Mouse (Mus musculus): ENCODE measurements around the gene Galnt2. TPM values are rescaled to one million over a fixed set of nuclear protein-coding genes. Genes with fewer than 3 reads are reported as not detected.

Gene Galnt2
- polyA plus RNA-seq, 1 experiment, result 11.5 TPM

DNA sequence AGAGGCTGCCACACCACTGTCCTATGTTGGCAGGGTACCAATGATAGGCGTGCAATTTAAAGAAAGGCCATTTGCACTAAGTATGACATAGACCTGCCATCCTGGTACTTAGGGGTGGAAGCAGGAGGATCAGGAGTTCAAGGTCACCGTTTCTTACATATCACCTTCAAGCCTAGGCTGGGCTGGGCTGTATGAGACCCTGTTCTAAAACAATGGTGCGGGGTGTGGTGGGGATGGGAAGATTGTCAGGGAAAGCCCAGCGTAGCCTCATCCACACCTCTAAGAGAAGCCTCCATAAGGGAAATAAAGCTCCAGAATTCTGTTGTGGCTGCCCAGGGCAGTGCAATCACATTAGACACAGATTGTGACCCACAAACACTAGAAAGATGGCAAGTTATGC is 4.3 kb downstream of the Galnt2 start:
- Histone ChIP-seq H3K4me3 (ENCODE audit: low read depth, low read length) (no peak overlapping the region), H3K4me1 (ENCODE audit: control insufficient read depth, insufficient read depth, low read length) (peaks cover 13% of the 10 kb centered on the region), H3K36me3 (ENCODE audit: control insufficient read depth, insufficient read depth, low read length, poor library complexity, severe bottlenecking) (no peaks in the 10 kb centered on the region), H3K27ac (ENCODE audit: insufficient read depth, low read length) (no peak overlapping the region), H3K9ac (ENCODE audit: low read depth, poor library complexity, severe bottlenecking) (0 out of 2 replicates have a peak overlapping the region, but pooled peaks have one; percentile 15), H3K27me3 (ENCODE audit: control insufficient read depth, insufficient read depth, low read length, poor library complexity, severe bottlenecking) (no peaks in the 10 kb centered on the region), H3K9me3 (replicated peaks; ENCODE audit: control insufficient read depth, insufficient read depth, low read length, poor library complexity, severe bottlenecking) (no peaks in the 10 kb centered on the region)
- peak; percentile 64; the same call in 1 of the 2 replicates for TF ChIP-seq EP300 (IDR thresholded peaks at IDR 0.05; ENCODE audit: insufficient read depth, low read depth, low read length)
- TF ChIP-seq CTCF (IDR thresholded peaks at IDR 0.05; ENCODE audit: low read depth, low read length), result no peak
- no peak for TF ChIP-seq POLR2A (IDR thresholded peaks at IDR 0.05; ENCODE audit: insufficient read depth, low read length)

DNA sequence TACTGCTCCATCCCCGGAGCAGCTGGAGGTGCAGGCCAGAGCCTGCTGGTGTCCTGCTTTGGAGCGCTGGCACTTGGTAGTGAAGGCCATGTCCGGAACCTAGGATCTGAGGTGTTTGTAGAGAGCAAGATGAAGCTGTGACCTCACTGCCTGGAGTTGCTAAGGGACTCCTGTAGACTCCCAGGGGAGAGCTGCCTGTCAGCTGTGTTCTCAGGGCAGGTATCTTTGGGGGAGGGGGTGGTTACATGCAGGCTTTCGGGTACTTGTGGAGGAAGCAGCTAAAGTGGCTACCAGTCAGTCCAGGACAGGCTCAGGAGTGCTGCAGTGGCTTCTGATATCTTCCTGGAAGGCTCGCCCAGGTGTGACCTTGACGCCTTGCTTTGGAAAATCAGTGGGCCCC is 8.2 kb downstream of the Galnt2 start:
- Histone ChIP-seq H3K9me3 (replicated peaks; ENCODE audit: control insufficient read depth, insufficient read depth, low read length, poor library complexity, severe bottlenecking) (peaks cover 9% of the 10 kb centered on the region), H3K9ac (ENCODE audit: low read depth, poor library complexity, severe bottlenecking) (no peak overlapping the region), H3K4me3 (ENCODE audit: low read depth, low read length) (no peak overlapping the region), H3K4me1 (ENCODE audit: control insufficient read depth, insufficient read depth, low read length) (peaks cover 13% of the 10 kb centered on the region), H3K27me3 (ENCODE audit: control insufficient read depth, insufficient read depth, low read length, poor library complexity, severe bottlenecking) (no peaks in the 10 kb centered on the region), H3K27ac (ENCODE audit: insufficient read depth, low read length) (no peak overlapping the region), H3K36me3 (ENCODE audit: control insufficient read depth, insufficient read depth, low read length, poor library complexity, severe bottlenecking) (no peaks in the 10 kb centered on the region; the same call in 1 of the 2 replicates)
- TF ChIP-seq CTCF (IDR thresholded peaks at IDR 0.05; ENCODE audit: low read depth, low read length) (no peak), POLR2A (IDR thresholded peaks at IDR 0.05; ENCODE audit: insufficient read depth, low read length) (no peak), EP300 (IDR thresholded peaks at IDR 0.05; ENCODE audit: insufficient read depth, low read depth, low read length) (no peak)

DNA sequence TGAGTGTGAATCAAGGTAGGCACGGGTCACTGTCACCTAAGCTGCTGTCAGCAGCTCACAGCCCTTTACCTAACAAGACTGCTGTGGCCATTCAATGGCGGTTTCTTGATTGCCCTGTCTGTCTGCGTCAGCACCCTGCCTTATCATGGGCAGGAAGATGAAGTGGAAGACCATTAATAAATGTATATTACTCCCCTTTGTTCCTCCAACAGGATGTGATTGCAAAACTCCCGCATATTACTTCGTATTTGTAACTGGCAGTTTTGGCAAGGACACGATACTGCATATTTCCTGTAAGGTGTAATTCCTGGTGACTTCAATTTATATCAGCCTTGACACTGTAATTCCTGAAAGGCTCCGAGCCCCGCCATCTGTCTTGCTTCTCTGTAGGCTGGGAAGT is 9.7 kb downstream of the Galnt2 start:
- Histone ChIP-seq H3K9me3 (replicated peaks; ENCODE audit: control insufficient read depth, insufficient read depth, low read length, poor library complexity, severe bottlenecking) (peaks cover 9% of the 10 kb centered on the region), H3K36me3 (ENCODE audit: control insufficient read depth, insufficient read depth, low read length, poor library complexity, severe bottlenecking) (no peaks in the 10 kb centered on the region; the same call in 1 of the 2 replicates)

DNA sequence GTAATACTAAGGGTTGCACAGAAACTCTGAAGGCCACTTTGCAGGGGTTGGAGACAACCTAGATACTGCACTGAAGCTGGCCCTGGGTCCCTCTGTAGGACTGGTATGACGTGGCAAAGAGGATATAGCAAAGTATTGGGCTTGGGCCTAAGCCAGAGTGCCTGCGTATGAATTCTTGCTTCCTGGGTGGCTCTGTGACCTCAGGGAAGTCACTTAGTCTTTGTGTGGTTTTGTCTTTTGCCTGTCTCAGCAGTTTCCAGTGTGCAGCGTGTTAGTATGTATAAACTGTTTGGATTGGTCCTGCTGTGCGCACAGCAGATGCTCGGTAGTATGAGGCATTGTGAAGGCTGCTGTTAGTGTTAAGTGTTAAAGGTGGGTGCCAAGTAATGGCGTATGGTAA is 11.0 kb downstream of the Galnt2 start:
- H3K9ac ChIP-seq (ENCODE audit: low read depth, poor library complexity, severe bottlenecking), result no peak overlapping the region
- H3K9me3 ChIP-seq (replicated peaks; ENCODE audit: control insufficient read depth, insufficient read depth, low read length, poor library complexity, severe bottlenecking), result peaks cover 9% of the 10 kb centered on the region
- H3K36me3 ChIP-seq (ENCODE audit: control insufficient read depth, insufficient read depth, low read length, poor library complexity, severe bottlenecking), result no peaks in the 10 kb centered on the region; the same call in 1 of the 2 replicates
- peaks cover 3% of the 10 kb centered on the region for H3K4me1 ChIP-seq (ENCODE audit: control insufficient read depth, insufficient read depth, low read length)
- no peak overlapping the region for H3K4me3 ChIP-seq (ENCODE audit: low read depth, low read length)
- no peaks in the 10 kb centered on the region for H3K27me3 ChIP-seq (ENCODE audit: control insufficient read depth, insufficient read depth, low read length, poor library complexity, severe bottlenecking)
- H3K27ac ChIP-seq (ENCODE audit: insufficient read depth, low read length), result no peak overlapping the region
- no peak for TF ChIP-seq CTCF (IDR thresholded peaks at IDR 0.05; ENCODE audit: low read depth, low read length)
- TF ChIP-seq POLR2A (IDR thresholded peaks at IDR 0.05; ENCODE audit: insufficient read depth, low read length), result no peak
- TF ChIP-seq EP300 (IDR thresholded peaks at IDR 0.05; ENCODE audit: insufficient read depth, low read depth, low read length), result no peak

More for the DNA sequence above, 9.7 kb downstream of the Galnt2 start:
- Histone ChIP-seq H3K4me1 (ENCODE audit: control insufficient read depth, insufficient read depth, low read length) (peaks cover 7% of the 10 kb centered on the region), H3K9ac (ENCODE audit: low read depth, poor library complexity, severe bottlenecking) (no peak overlapping the region), H3K27ac (ENCODE audit: insufficient read depth, low read length) (no peak overlapping the region), H3K4me3 (ENCODE audit: low read depth, low read length) (no peak overlapping the region), H3K27me3 (ENCODE audit: control insufficient read depth, insufficient read depth, low read length, poor library complexity, severe bottlenecking) (no peaks in the 10 kb centered on the region)
- TF ChIP-seq EP300 (IDR thresholded peaks at IDR 0.05; ENCODE audit: insufficient read depth, low read depth, low read length) (no peak), POLR2A (IDR thresholded peaks at IDR 0.05; ENCODE audit: insufficient read depth, low read length) (no peak), CTCF (IDR thresholded peaks at IDR 0.05; ENCODE audit: low read depth, low read length) (no peak)

DNA sequence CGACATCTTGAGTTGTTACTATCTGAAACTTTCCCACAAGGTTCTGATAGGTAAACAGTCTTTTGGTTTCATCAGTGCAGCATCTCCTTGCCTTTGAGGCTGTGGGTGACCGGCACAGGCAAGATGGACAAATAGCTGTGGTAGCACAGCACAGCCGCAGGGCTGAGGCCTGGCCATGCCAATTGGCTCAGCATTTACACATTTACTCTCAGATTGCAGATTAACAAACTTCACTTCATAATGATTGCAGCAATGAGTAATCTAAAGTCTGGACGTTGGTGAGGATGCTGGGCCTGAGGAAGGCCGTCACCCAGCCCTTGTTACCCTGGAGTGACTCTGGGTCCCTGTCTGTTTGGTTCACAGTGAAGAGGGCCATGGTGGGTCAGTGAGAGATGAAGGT is 11.7 kb downstream of the Galnt2 start:
- no peak overlapping the region for H3K9ac ChIP-seq (ENCODE audit: low read depth, poor library complexity, severe bottlenecking)
- H3K36me3 ChIP-seq (ENCODE audit: control insufficient read depth, insufficient read depth, low read length, poor library complexity, severe bottlenecking), result no peaks in the 10 kb centered on the region; the same call in 1 of the 2 replicates
- no peaks in the 10 kb centered on the region for H3K27me3 ChIP-seq (ENCODE audit: control insufficient read depth, insufficient read depth, low read length, poor library complexity, severe bottlenecking)
- H3K4me1 ChIP-seq (ENCODE audit: control insufficient read depth, insufficient read depth, low read length), result peaks cover 3% of the 10 kb centered on the region
- no peak overlapping the region for H3K27ac ChIP-seq (ENCODE audit: insufficient read depth, low read length)
- no peak overlapping the region for H3K4me3 ChIP-seq (ENCODE audit: low read depth, low read length)
- TF ChIP-seq CTCF (IDR thresholded peaks at IDR 0.05; ENCODE audit: low read depth, low read length) (no peak), EP300 (IDR thresholded peaks at IDR 0.05; ENCODE audit: insufficient read depth, low read depth, low read length) (no peak), POLR2A (IDR thresholded peaks at IDR 0.05; ENCODE audit: insufficient read depth, low read length) (no peak)
- peaks cover 9% of the 10 kb centered on the region for H3K9me3 ChIP-seq (replicated peaks; ENCODE audit: control insufficient read depth, insufficient read depth, low read length, poor library complexity, severe bottlenecking)

DNA sequence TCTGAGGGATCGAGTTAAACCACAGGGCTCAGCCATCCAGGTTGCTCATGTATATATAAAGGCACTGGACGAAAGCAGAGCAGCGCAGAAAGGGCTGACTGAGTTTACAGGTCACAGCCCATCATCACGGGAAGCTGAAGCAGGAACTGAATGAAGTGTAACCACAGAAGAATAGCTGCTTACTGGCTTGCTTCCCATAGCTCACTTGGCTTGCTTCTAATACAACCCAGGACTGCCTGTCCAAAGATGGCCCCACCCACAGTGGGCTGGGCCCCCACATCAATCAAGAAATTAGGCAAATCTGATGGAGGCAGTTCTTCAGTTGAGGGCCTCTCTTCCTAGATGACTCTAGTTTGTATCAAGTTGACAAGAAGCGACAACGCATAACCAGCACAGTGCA is 16.4 kb downstream of the Galnt2 start:
- Histone ChIP-seq H3K4me1 (ENCODE audit: control insufficient read depth, insufficient read depth, low read length) (no peaks in the 10 kb centered on the region), H3K9ac (ENCODE audit: low read depth, poor library complexity, severe bottlenecking) (no peak overlapping the region), H3K27me3 (ENCODE audit: control insufficient read depth, insufficient read depth, low read length, poor library complexity, severe bottlenecking) (no peaks in the 10 kb centered on the region), H3K4me3 (ENCODE audit: low read depth, low read length) (no peak overlapping the region), H3K9me3 (replicated peaks; ENCODE audit: control insufficient read depth, insufficient read depth, low read length, poor library complexity, severe bottlenecking) (peaks cover 9% of the 10 kb centered on the region), H3K27ac (ENCODE audit: insufficient read depth, low read length) (no peak overlapping the region), H3K36me3 (ENCODE audit: control insufficient read depth, insufficient read depth, low read length, poor library complexity, severe bottlenecking) (no peaks in the 10 kb centered on the region)
- TF ChIP-seq POLR2A (IDR thresholded peaks at IDR 0.05; ENCODE audit: insufficient read depth, low read length) (no peak), CTCF (IDR thresholded peaks at IDR 0.05; ENCODE audit: low read depth, low read length) (no peak), EP300 (IDR thresholded peaks at IDR 0.05; ENCODE audit: insufficient read depth, low read depth, low read length) (no peak)

All from ES-Bruce4 (cell line).